Mouse (Mus musculus): ENCODE measurements around the gene Cpne6. TPM values are rescaled to one million over a fixed set of nuclear protein-coding genes. Genes with fewer than 3 reads are reported as not detected.

Gene Cpne6
- polyA plus RNA-seq, 1 experiment, result not detected

DNA sequence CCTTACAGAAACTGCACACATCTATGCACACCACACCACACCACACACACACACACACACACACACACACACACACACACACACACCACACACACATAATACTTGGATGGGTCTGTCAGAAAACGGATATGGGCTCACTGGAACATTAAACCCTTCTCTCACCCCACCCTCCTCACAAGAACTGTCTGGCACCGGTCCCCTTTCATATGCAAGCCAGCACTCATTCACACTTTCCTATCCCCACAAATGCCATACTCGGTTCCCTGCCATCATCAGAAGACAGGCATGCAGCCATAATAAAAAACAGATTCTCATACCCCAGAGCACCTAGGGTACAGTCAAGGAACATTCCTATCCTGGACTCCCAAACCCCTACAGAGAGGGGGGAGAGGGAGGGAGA is 18.1 kb upstream of the Cpne6 start:
- H3K27ac ChIP-seq (ENCODE audit: insufficient read depth, low read length), result no peak overlapping the region

DNA sequence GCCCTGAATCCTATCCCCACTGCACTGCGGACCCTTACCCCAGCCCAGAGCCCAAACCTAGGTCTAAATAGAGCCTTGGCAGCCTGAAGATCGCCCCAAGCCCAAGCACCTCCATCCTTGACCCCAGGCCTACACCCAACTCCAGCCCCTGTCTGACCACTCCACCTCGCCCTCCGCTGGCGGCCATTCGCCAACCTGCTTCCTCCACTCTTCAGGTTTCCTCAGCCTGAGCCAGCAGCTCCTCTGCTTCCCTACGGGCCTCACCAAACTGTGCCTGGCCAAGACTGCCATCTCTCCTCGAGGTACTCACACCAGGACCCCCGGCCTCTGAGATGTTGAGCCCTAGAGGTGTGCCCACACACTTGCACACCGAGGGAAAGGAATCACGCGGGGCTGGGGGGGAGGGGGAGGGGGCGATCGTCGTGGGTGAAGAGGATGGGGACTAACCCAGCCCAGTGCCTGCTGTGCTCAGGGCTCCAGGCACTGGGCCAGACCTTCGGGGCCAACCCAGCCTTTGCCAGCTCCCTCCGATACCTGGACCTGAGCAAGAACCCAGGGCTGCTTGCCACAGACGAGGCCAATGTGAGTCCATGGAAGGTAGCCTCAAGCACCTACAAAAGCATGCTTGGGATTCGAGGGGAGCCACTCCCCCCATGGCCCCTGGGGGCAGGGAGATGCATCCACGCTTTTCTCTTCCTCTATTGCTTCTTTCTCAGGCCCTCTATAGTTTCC is 14.6 kb upstream of the Cpne6 start:
- Histone ChIP-seq H3K4me3 (ENCODE audit: low read depth, low read length) (no peak overlapping the region), H3K27me3 (ENCODE audit: control insufficient read depth, insufficient read depth, low read length, poor library complexity, severe bottlenecking) (no peaks in the 10 kb centered on the region), H3K27ac (ENCODE audit: insufficient read depth, low read length) (no peak overlapping the region), H3K36me3 (ENCODE audit: control insufficient read depth, insufficient read depth, low read length, poor library complexity, severe bottlenecking) (no peaks in the 10 kb centered on the region), H3K9ac (ENCODE audit: low read depth, poor library complexity, severe bottlenecking) (no peak overlapping the region), H3K4me1 (ENCODE audit: control insufficient read depth, insufficient read depth, low read length) (peaks cover 2% of the 10 kb centered on the region), H3K9me3 (replicated peaks; ENCODE audit: control insufficient read depth, insufficient read depth, low read length, poor library complexity, severe bottlenecking) (no peaks in the 10 kb centered on the region)
- TF ChIP-seq EP300 (IDR thresholded peaks at IDR 0.05; ENCODE audit: insufficient read depth, low read depth, low read length), result no peak
- TF ChIP-seq CTCF (IDR thresholded peaks at IDR 0.05; ENCODE audit: low read depth, low read length), result no peak
- no peak for TF ChIP-seq POLR2A (IDR thresholded peaks at IDR 0.05; ENCODE audit: insufficient read depth, low read length)

More for the DNA sequence above, 18.1 kb upstream of the Cpne6 start:
- Histone ChIP-seq H3K27me3 (ENCODE audit: control insufficient read depth, insufficient read depth, low read length, poor library complexity, severe bottlenecking) (no peaks in the 10 kb centered on the region), H3K4me1 (ENCODE audit: control insufficient read depth, insufficient read depth, low read length) (peaks cover 4% of the 10 kb centered on the region), H3K9ac (ENCODE audit: low read depth, poor library complexity, severe bottlenecking) (no peak overlapping the region), H3K9me3 (replicated peaks; ENCODE audit: control insufficient read depth, insufficient read depth, low read length, poor library complexity, severe bottlenecking) (no peaks in the 10 kb centered on the region), H3K36me3 (ENCODE audit: control insufficient read depth, insufficient read depth, low read length, poor library complexity, severe bottlenecking) (no peaks in the 10 kb centered on the region), H3K4me3 (ENCODE audit: low read depth, low read length) (no peak overlapping the region)
- TF ChIP-seq POLR2A (IDR thresholded peaks at IDR 0.05; ENCODE audit: insufficient read depth, low read length), result no peak
- no peak for TF ChIP-seq CTCF (IDR thresholded peaks at IDR 0.05; ENCODE audit: low read depth, low read length)
- no peak for TF ChIP-seq EP300 (IDR thresholded peaks at IDR 0.05; ENCODE audit: insufficient read depth, low read depth, low read length)

DNA sequence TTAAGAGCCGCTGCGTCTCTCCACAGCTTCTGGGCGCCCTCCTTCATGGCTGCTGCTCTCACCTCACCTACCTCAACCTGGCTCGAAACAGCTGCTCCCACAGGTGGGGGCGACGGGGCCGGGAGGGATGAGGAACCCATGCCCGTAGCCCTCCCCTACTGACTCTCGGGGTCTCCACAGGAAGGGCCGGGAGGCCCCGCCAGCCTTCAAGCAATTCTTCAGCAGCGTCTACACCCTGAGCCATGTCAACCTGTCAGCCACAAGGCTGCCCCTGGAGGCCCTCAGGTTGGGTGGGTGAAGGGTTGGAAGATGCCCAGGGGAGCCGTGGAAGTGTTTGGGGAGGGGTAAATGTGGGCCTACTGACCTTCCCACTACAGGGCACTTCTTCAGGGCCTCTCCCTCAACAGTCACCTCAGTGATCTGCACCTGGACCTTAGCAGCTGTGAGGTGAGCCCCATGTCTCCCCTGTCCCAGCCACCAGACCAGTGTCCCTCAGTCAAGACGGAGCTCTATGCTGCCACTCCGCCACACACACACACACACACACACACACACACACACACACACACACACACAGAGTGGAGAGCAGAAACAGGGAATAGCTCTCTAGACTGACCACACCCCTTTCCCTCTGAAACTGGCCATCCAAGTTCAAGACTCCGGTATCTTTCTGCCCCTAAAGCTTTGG is 13.3 kb upstream of the Cpne6 start:
- TF ChIP-seq CTCF (IDR thresholded peaks at IDR 0.05; ENCODE audit: low read depth, low read length) (no peak), POLR2A (IDR thresholded peaks at IDR 0.05; ENCODE audit: insufficient read depth, low read length) (no peak)
- Histone ChIP-seq H3K27me3 (ENCODE audit: control insufficient read depth, insufficient read depth, low read length, poor library complexity, severe bottlenecking) (no peaks in the 10 kb centered on the region), H3K9me3 (replicated peaks; ENCODE audit: control insufficient read depth, insufficient read depth, low read length, poor library complexity, severe bottlenecking) (no peaks in the 10 kb centered on the region), H3K27ac (ENCODE audit: insufficient read depth, low read length) (no peak overlapping the region), H3K4me1 (ENCODE audit: control insufficient read depth, insufficient read depth, low read length) (no peaks in the 10 kb centered on the region), H3K36me3 (ENCODE audit: control insufficient read depth, insufficient read depth, low read length, poor library complexity, severe bottlenecking) (no peaks in the 10 kb centered on the region), H3K9ac (ENCODE audit: low read depth, poor library complexity, severe bottlenecking) (no peak overlapping the region), H3K4me3 (ENCODE audit: low read depth, low read length) (no peak overlapping the region)

DNA sequence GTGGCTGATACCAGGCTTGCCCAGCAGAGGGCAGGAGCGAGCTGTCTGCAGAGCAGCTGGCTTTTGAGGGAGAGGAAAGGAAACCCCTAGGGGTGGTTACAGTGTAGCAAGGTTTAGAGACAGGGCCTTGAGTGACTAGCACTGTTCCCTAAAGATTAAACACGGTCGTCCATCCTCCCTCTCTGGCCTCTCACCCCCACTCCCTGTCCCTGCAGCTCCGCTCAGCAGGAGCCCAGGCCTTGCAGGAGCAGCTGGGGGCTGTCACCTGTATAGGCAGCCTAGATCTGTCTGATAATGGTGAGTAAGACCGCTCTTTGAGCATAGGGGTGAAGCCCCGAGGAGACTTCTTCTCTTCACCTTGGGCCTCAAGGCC is 12.8 kb upstream of the Cpne6 start:
- H3K4me3 ChIP-seq (ENCODE audit: low read depth, low read length), result no peak overlapping the region
- no peak for TF ChIP-seq POLR2A (IDR thresholded peaks at IDR 0.05; ENCODE audit: insufficient read depth, low read length)
- TF ChIP-seq CTCF (IDR thresholded peaks at IDR 0.05; ENCODE audit: low read depth, low read length), result peak; percentile 98
- H3K27me3 ChIP-seq (ENCODE audit: control insufficient read depth, insufficient read depth, low read length, poor library complexity, severe bottlenecking), result no peaks in the 10 kb centered on the region
- no peaks in the 10 kb centered on the region for H3K9me3 ChIP-seq (replicated peaks; ENCODE audit: control insufficient read depth, insufficient read depth, low read length, poor library complexity, severe bottlenecking)
- no peak overlapping the region for H3K9ac ChIP-seq (ENCODE audit: low read depth, poor library complexity, severe bottlenecking)
- no peaks in the 10 kb centered on the region for H3K36me3 ChIP-seq (ENCODE audit: control insufficient read depth, insufficient read depth, low read length, poor library complexity, severe bottlenecking)
- no peaks in the 10 kb centered on the region for H3K4me1 ChIP-seq (ENCODE audit: control insufficient read depth, insufficient read depth, low read length)
- no peak overlapping the region for H3K27ac ChIP-seq (ENCODE audit: insufficient read depth, low read length)

DNA sequence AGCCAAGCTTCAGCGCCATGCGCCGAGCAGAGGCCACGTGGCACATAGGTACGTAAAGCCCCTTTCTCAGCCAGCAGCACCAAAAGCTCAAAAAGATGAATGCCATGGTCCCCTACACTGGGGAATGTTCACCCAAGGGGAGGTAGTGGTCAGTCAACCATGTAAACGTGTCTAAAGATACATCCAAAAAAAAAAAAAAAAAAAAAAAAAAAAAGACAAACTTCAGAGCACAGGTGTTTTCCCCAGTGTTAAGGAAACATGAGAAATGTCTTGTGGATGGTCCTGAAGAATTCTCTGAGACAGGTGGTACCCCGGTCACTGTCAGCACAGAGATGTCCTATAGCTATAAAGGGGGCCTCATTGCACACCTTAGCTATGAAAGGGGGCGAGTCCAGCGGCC is 4.6 kb upstream of the Cpne6 start:
- H3K9me3 ChIP-seq (replicated peaks; ENCODE audit: control insufficient read depth, insufficient read depth, low read length, poor library complexity, severe bottlenecking), result no peaks in the 10 kb centered on the region
- no peaks in the 10 kb centered on the region for H3K4me1 ChIP-seq (ENCODE audit: control insufficient read depth, insufficient read depth, low read length)
- no peak for TF ChIP-seq POLR2A (IDR thresholded peaks at IDR 0.05; ENCODE audit: insufficient read depth, low read length)
- no peak for TF ChIP-seq CTCF (IDR thresholded peaks at IDR 0.05; ENCODE audit: low read depth, low read length)
- no peak for TF ChIP-seq EP300 (IDR thresholded peaks at IDR 0.05; ENCODE audit: insufficient read depth, low read depth, low read length)

DNA sequence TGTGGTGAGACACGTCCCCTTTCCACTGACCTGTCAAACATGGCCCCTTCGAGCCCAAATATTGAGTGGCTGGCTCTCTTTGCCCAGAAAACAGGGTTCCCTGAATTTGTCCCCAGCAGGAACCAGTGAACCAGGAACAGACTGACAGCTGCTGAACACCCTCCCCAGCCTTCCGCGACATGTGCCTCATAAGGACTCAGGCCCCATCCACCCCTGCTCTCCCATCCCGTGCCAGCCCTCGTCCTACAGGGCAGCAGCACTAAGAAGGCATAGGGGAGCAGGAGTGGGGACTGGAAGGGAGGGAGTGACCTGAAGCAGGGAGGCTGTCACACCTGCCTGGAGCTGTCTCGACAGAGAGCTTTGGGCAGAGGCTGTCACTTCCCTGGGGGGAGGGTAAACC is 2.4 kb upstream of the Cpne6 start:
- H3K9me3 ChIP-seq (replicated peaks; ENCODE audit: control insufficient read depth, insufficient read depth, low read length, poor library complexity, severe bottlenecking), result no peaks in the 10 kb centered on the region
- TF ChIP-seq POLR2A (IDR thresholded peaks at IDR 0.05; ENCODE audit: insufficient read depth, low read length) (no peak), EP300 (IDR thresholded peaks at IDR 0.05; ENCODE audit: insufficient read depth, low read depth, low read length) (no peak), CTCF (IDR thresholded peaks at IDR 0.05; ENCODE audit: low read depth, low read length) (no peak)
- no peak overlapping the region for H3K9ac ChIP-seq (ENCODE audit: low read depth, poor library complexity, severe bottlenecking)
- no peak overlapping the region for H3K27ac ChIP-seq (ENCODE audit: insufficient read depth, low read length)
- no peaks in the 10 kb centered on the region for H3K36me3 ChIP-seq (ENCODE audit: control insufficient read depth, insufficient read depth, low read length, poor library complexity, severe bottlenecking)
- no peaks in the 10 kb centered on the region for H3K27me3 ChIP-seq (ENCODE audit: control insufficient read depth, insufficient read depth, low read length, poor library complexity, severe bottlenecking)
- H3K4me1 ChIP-seq (ENCODE audit: control insufficient read depth, insufficient read depth, low read length), result no peaks in the 10 kb centered on the region
- H3K4me3 ChIP-seq (ENCODE audit: low read depth, low read length), result no peak overlapping the region

More for the DNA sequence above, 4.6 kb upstream of the Cpne6 start:
- Histone ChIP-seq H3K27me3 (ENCODE audit: control insufficient read depth, insufficient read depth, low read length, poor library complexity, severe bottlenecking) (no peaks in the 10 kb centered on the region), H3K4me3 (ENCODE audit: low read depth, low read length) (no peak overlapping the region), H3K27ac (ENCODE audit: insufficient read depth, low read length) (no peak overlapping the region), H3K36me3 (ENCODE audit: control insufficient read depth, insufficient read depth, low read length, poor library complexity, severe bottlenecking) (no peaks in the 10 kb centered on the region), H3K9ac (ENCODE audit: low read depth, poor library complexity, severe bottlenecking) (no peak overlapping the region)
